Mouse (Mus musculus): ENCODE measurements around the gene Dmac1. TPM values are rescaled to one million over a fixed set of nuclear protein-coding genes. Genes with fewer than 3 reads are reported as not detected.

Dmac1 gene
- polyA plus RNA-seq, 1 experiment = 37.7 TPM

GRCm38 (mm10) chr4:75292315-75292714, 14.2 kb upstream of the Dmac1 start:
- no peaks in the 10 kb centered on the region for H3K4me1 ChIP-seq (ENCODE audit: control insufficient read depth, insufficient read depth, insufficient read length)
- WGBS = 86% methylated on average over 4 of the region's 4 CpGs

GRCm38 (mm10) chr4:75291142-75291541, 13.0 kb upstream of the Dmac1 start:
- Histone ChIP-seq H3K27me3 (ENCODE audit: control insufficient read depth, insufficient read depth, low read length) (no peaks in the 10 kb centered on the region), H3K27ac (ENCODE audit: insufficient read depth, low read length) (no peak overlapping the region), H3K4me1 (ENCODE audit: control insufficient read depth, insufficient read depth, insufficient read length) (no peaks in the 10 kb centered on the region), H3K4me3 (ENCODE audit: extremely low read depth, insufficient read depth, insufficient read length) (no peak overlapping the region), H3K36me3 (ENCODE audit: control insufficient read depth, insufficient read depth, low read length) (no peaks in the 10 kb centered on the region)
- no peak for DNase-seq (ENCODE audit: low read depth in 1 of 2, low spot score in 2 of 2)
- 91% methylated on average over 4 of the region's 4 CpGs for WGBS
- TF ChIP-seq POLR2A (IDR thresholded peaks at IDR 0.05; ENCODE audit: low read depth, low read length) (no peak), CTCF (IDR thresholded peaks at IDR 0.05; ENCODE audit: extremely low read depth, insufficient read depth, insufficient read length, insufficient replicate concordance) (no peak)

More at GRCm38 (mm10) chr4:75292315-75292714, 14.2 kb upstream of the Dmac1 start:
- no peaks in the 10 kb centered on the region for H3K36me3 ChIP-seq (ENCODE audit: control insufficient read depth, insufficient read depth, low read length)
- no peak overlapping the region for H3K27ac ChIP-seq (ENCODE audit: insufficient read depth, low read length)
- TF ChIP-seq CTCF (IDR thresholded peaks at IDR 0.05; ENCODE audit: extremely low read depth, insufficient read depth, insufficient read length, insufficient replicate concordance) = no peak
- TF ChIP-seq POLR2A (IDR thresholded peaks at IDR 0.05; ENCODE audit: low read depth, low read length) = no peak
- no peak for DNase-seq (ENCODE audit: low read depth in 1 of 2, low spot score in 2 of 2)
- H3K27me3 ChIP-seq (ENCODE audit: control insufficient read depth, insufficient read depth, low read length) = no peaks in the 10 kb centered on the region
- no peak overlapping the region for H3K4me3 ChIP-seq (ENCODE audit: extremely low read depth, insufficient read depth, insufficient read length)

GRCm38 (mm10) chr4:75277467-75278196, 473 bp downstream of the Dmac1 start:
- Histone ChIP-seq H3K4me1 (ENCODE audit: control insufficient read depth, insufficient read depth, insufficient read length) (peaks cover 4% of the 10 kb centered on the region; the same call in 1 of the 2 replicates), H3K27ac (ENCODE audit: insufficient read depth, low read length) (peak overlapping the region; percentile 51)
- no peak for TF ChIP-seq CTCF (IDR thresholded peaks at IDR 0.05; ENCODE audit: extremely low read depth, insufficient read depth, insufficient read length, insufficient replicate concordance)
- TF ChIP-seq POLR2A (IDR thresholded peaks at IDR 0.05; ENCODE audit: low read depth, low read length) = no peak

GRCm38 (mm10) chr4:75275737-75276136, 2.4 kb downstream of the Dmac1 start:
- Histone ChIP-seq H3K4me3 (ENCODE audit: extremely low read depth, insufficient read depth, insufficient read length) (no peak overlapping the region), H3K27ac (ENCODE audit: insufficient read depth, low read length) (no peak overlapping the region), H3K4me1 (ENCODE audit: control insufficient read depth, insufficient read depth, insufficient read length) (peaks cover 4% of the 10 kb centered on the region), H3K27me3 (ENCODE audit: control insufficient read depth, insufficient read depth, low read length) (no peaks in the 10 kb centered on the region), H3K36me3 (ENCODE audit: control insufficient read depth, insufficient read depth, low read length) (peaks cover 3% of the 10 kb centered on the region; the same call in 1 of the 2 replicates)
- TF ChIP-seq CTCF (IDR thresholded peaks at IDR 0.05; ENCODE audit: extremely low read depth, insufficient read depth, insufficient read length, insufficient replicate concordance) (no peak), POLR2A (IDR thresholded peaks at IDR 0.05; ENCODE audit: low read depth, low read length) (no peak)
- WGBS = 62% methylated on average over 2 of the region's 2 CpGs
- no peak for DNase-seq (ENCODE audit: low read depth in 1 of 2, low spot score in 2 of 2)

More at GRCm38 (mm10) chr4:75277467-75278196, 473 bp downstream of the Dmac1 start:
- 6% methylated on average over 30 of the region's 30 CpGs for WGBS
- Histone ChIP-seq H3K27me3 (ENCODE audit: control insufficient read depth, insufficient read depth, low read length) (no peaks in the 10 kb centered on the region), H3K36me3 (ENCODE audit: control insufficient read depth, insufficient read depth, low read length) (peaks cover 3% of the 10 kb centered on the region; the same call in 1 of the 2 replicates), H3K4me3 (ENCODE audit: extremely low read depth, insufficient read depth, insufficient read length) (peak overlapping the region; percentile 95)
- DNase-seq (ENCODE audit: low read depth in 1 of 2, low spot score in 2 of 2) = no peak

- TF ChIP-seq CTCF (IDR thresholded peaks at IDR 0.05; ENCODE audit: extremely low read depth, insufficient read depth, insufficient read length, insufficient replicate concordance) (no peak), POLR2A (IDR thresholded peaks at IDR 0.05; ENCODE audit: low read depth, low read length) (no peak)
- no peaks in the 10 kb centered on the region for H3K27me3 ChIP-seq (ENCODE audit: control insufficient read depth, insufficient read depth, low read length)
- no peaks in the 10 kb centered on the region for H3K36me3 ChIP-seq (ENCODE audit: control insufficient read depth, insufficient read depth, low read length)
- peak overlapping the region; percentile 57 for H3K27ac ChIP-seq (ENCODE audit: insufficient read depth, low read length)
- no peak for DNase-seq (ENCODE audit: low read depth in 1 of 2, low spot score in 2 of 2)
- 32% methylated on average over 2 of the region's 2 CpGs for WGBS
- peaks cover 7% of the 10 kb centered on the region for H3K4me1 ChIP-seq (ENCODE audit: control insufficient read depth, insufficient read depth, insufficient read length)
- H3K4me3 ChIP-seq (ENCODE audit: extremely low read depth, insufficient read depth, insufficient read length) = no peak overlapping the region
Observed at GRCm38 (mm10) chr4:75267866-75268265, 10.2 kb downstream of the Dmac1 start.

GRCm38 (mm10) chr4:75266773-75267550, 11.1 kb downstream of the Dmac1 start:
- 42% methylated on average over 6 of the region's 6 CpGs for WGBS
- TF ChIP-seq CTCF (IDR thresholded peaks at IDR 0.05; ENCODE audit: extremely low read depth, insufficient read depth, insufficient read length, insufficient replicate concordance) (no peak), POLR2A (IDR thresholded peaks at IDR 0.05; ENCODE audit: low read depth, low read length) (no peak)
- H3K4me3 ChIP-seq (ENCODE audit: extremely low read depth, insufficient read depth, insufficient read length) = no peak overlapping the region
- H3K36me3 ChIP-seq (ENCODE audit: control insufficient read depth, insufficient read depth, low read length) = no peaks in the 10 kb centered on the region
- H3K27me3 ChIP-seq (ENCODE audit: control insufficient read depth, insufficient read depth, low read length) = no peaks in the 10 kb centered on the region
- H3K4me1 ChIP-seq (ENCODE audit: control insufficient read depth, insufficient read depth, insufficient read length) = peaks cover 7% of the 10 kb centered on the region
- peak overlapping the region; percentile 55 for H3K27ac ChIP-seq (ENCODE audit: insufficient read depth, low read length)
- no peak for DNase-seq (ENCODE audit: low read depth in 1 of 2, low spot score in 2 of 2)

Measured in spleen, adult 2 months (tissue).